Mouse (Mus musculus) G1E (cell line): ENCODE measurements around the gene Hectd4.

Experiments
- CTCF ChIP-seq: IDR thresholded peaks from 2 replicates; pipeline ENCODE4 v1.5.1; 2012; ENCODE audit warnings: low read depth, low read length, inconsistent platforms, mixed read lengths
- GATA1 ChIP-seq: IDR thresholded peaks from 2 replicates; pipeline ENCODE4 v1.6.1; 2012; ENCODE audit warnings: borderline replicate concordance, low read length, inconsistent platforms, mixed read lengths

GRCm38 (mm10) chr5:121216126-121216446, 3.9 kb upstream of the Hectd4 start:
- TF ChIP-seq GATA1, result no peak
- no peak for TF ChIP-seq CTCF
